Mouse (Mus musculus): ENCODE measurements around the gene Sc5d.

Gene Sc5d

DNA sequence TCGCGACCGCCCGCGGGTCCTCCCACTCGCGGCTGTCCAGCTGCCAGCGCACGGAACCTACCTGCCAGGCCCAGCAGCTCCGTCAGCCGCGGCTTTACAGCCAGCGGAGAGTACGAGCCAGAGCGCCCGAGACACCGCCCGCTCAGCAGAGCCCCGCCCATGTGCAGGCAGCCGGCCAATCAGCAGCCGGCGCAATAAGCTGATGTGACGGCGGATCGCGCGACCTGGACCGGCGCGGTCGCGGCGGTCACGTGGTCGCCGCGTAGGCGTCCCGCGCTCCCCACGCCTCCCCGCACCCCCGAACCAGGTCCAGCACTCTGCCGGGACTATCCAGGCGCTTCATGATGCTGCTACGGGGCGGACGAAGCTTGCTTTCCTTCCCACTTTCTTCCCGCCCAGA lies at the start of gene Sc5d:
Sc5d (minus strand) TSS at position 112 of the 400 bp plus-strand sequence.
- DNase-seq: peak; percentile 96

DNA sequence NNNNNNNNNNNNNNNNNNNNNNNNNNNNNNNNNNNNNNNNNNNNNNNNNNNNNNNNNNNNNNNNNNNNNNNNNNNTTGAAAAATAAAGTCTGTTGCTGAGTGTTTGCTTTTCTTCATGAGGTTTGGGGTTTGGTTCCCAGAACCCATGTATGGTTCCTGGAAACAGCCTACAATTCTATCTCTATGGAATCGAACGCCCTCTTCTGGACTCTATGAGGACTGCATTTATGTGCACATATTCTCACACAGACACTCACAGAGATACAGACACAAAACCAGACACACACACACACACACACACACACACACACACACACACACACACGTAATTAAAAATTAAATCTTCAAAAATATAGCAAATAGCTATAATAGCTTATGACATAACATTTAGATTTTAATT lies 47.3 kb upstream of the Sc5d start:
- DNase-seq: no peak

DNA sequence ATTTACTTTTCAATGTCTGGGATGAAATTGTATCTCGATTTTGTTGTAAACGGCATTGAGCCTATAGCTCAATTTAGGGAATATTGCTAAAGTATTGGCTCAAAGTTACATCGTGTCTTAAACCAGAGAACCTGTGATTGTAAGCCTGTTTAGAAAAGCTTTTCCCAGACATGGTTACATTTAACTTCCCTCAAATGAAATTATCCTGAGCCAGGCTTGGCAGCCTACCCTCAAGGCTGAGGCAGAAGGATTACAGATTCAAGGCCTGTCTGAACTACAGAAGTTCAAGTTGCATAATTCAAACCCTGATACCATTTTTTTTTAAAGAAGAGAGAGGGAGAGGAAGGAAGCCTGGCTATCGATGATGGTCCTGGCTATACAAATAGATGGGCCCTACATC lies 39.8 kb upstream of the Sc5d start:
- no peak for DNase-seq

DNA sequence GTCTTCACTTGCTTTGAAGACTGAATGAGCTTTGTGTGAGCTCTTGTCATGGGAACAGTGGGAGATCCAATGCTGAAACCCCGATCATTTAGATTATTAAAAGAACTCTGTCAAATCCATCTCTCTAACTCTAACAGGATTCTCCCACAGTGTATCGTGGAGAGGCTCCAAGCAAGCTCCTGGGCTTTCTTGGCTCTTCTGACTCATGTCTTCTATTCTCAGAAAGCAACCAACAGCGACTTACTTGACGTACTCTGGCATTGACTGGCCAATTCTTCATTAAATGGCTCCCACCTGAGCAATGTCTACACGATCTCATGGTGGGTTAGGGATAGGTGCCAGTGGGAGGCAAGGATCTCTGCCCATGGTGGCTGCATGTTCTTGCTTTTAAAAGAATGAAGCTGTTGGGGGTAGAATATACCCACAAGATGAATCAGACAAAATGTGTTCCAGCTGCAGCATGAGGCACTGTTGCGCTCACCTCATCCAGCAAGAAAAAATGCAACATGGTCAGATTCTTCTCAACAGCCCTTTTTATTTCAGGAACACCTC lies 37.1 kb upstream of the Sc5d start:
- DNase-seq: no peak

DNA sequence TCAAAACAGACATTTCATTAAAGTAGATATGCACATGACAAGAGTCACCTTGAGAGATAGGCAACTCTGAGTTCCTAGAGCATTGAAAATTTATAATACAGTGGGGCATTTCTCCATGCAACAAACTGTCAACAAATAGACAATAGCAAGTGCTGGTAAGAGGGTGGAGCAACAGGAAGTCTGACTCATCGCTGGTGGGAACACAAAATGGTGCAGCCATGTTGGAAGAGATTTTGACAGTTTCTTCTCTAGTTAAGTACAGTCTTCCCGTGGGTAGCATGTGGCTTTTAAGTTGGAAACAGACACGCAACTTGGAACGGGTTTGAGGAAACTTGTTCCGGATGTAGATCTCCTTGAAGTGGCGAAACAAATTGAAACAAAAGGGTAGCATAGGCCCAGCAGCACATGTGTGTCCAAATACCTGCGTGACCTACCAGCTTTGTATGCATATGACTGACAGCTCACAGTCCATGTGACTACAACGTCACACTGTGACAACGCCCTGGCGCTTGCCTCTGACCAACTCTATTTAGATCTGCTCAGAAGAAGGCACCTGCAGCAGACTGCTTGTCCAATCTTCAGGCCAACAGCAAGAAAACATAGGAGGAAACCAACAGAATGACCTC lies 32.4 kb upstream of the Sc5d start:
- DNase-seq: no peak

DNA sequence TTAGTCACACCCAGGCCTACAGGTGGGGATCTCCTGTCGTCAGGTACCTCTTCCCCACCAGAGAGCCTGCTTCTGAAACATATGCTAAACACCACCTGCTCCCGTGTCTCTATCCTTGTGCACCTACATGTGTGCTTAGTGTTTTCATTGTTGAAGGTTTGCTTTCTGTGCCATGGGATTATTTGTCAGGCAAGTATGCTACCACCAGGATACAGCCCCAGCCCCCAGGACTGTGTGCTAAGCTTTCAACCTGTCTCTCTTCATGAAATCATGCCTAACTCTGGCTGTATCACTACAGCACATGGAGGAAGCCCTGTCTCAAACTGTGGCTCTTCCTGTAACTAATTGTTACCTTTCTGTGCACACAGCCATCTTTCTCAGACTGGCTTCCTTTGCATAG lies 30.1 kb upstream of the Sc5d start:
- no peak for DNase-seq

DNA sequence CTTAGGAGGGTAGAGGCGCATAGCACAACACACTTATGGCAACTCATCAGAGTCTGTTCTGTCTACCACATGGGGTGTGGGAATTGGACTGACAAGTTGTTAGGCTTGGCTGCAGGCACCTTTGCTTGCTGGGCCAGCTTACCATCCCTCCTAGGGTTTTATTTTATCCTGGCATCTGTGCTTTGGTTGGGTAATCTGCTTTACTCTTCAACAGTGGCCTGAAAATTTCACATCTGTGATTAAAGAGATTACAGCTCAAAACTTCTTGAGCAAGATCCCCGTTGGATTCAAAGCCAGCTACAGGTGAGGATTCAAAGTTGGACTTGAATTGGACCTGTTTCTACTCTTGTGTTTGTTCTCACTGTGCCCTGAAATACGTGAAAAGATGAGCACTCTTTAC lies 29.5 kb upstream of the Sc5d start:
- DNase-seq: no peak

DNA sequence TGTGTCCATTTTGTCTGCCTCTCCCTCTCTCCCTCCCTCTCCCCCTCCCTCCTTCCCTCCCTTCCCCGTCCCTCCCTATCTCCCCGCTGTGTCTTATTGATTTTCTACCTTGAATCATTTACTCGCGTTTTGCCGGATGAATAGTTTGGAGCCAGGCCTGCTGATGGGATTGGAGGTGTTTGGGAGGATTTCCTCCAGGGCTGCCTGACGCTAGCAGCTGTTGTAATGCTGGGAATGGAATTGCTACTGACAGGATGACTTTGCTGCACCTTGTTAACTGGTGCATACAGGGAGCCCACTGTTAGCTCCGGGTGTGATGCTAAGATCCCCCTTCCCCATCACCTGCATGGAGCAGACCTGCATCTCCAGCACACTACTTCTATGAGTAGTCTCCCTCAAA lies 29.0 kb upstream of the Sc5d start:
- DNase-seq: no peak

DNA sequence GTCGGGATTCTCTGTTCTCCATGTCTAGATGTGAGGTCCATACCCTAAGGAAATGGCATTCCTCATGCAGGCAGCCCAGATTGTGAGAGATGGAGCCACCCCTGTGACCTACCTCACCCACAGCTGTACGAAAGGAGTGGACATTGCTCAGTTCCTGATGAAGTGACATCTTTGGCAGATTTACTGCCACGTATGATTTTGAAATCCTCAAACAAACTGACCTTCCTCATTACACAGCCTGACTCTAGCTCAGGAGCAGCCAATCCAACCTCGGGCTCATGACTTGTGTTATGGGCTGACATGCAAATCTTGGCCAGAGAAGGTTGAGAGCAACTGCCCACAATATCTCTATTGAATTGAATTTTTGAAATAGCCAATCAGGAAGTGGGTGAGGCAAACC lies 15.6 kb upstream of the Sc5d start:
- no peak for DNase-seq

DNA sequence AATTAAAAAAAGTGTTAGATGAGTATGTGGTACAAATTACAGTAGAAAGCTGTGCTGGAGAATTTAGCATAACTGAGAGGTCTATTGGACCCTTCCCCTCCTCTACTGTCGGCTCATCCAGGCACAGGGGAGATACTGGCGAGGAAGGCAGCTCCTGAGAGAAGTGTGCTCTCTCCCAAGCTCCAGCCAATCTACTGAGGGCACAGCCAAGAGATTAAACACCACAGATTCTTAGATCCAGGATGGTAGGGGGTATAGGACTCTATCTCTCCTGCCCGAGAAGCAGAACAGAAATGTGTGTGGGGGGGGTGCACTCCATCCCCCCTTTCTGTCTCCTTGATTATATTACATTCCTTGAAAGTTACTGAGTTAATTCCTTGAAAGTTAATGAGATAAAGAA lies 14.0 kb upstream of the Sc5d start:
- no peak for DNase-seq

DNA sequence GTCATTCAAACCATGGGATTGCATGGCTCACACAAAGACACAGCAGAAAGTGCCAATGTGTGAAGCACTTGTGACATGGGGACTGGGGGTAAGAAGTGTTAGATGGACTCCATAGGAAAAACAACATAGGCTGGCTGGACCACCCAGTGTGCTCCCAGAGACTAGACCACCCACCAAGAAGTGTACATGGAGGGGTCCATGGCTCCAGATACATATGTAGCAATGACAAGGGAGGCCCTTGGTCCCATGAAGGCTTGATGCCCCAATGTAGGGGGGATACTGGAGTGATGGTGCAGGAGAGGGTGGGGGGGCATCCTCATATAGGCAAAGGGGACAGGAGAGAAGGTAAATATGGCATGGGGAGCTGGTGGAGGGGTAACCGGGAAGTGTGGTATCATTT lies 13.6 kb upstream of the Sc5d start:
- no peak for DNase-seq

DNA sequence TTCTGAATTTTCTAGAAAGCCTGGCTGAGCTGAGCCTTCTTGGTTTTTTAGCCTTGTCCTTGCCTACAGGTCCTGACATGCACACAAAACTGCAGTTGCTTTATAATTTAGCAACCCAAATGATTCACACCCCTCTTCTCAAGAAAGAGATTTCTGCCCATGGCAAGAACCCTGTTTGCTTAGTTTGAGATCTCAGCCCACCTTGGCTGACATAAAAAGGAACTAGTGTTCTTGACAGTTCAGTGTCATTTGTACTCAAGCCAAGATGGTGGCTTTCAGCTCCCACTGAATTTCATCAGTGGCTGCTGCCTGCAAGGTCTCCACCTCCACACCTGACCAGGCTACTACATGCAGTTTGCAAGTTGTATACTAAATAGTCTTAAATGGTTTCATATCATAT lies 13.1 kb upstream of the Sc5d start:
- DNase-seq: no peak

DNA sequence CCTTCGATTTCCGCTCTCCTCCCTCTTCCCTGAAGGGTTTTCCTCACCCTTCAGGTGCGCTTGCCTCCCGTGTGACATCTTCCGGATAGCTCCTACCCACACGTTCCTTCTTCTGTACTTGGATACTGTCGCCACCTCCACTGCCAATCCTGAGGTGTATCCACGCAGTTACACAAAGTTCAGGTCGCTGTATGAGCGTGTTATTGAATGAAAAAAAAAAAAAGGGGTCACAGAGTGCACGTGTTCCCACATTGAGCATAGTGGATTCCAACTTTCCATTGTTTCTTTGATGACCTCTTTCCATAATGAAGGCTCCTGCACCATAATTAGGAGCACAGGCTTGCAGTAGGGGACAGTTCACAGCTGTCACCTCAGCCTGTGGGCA lies 11.7 kb upstream of the Sc5d start:
- DNase-seq: no peak

DNA sequence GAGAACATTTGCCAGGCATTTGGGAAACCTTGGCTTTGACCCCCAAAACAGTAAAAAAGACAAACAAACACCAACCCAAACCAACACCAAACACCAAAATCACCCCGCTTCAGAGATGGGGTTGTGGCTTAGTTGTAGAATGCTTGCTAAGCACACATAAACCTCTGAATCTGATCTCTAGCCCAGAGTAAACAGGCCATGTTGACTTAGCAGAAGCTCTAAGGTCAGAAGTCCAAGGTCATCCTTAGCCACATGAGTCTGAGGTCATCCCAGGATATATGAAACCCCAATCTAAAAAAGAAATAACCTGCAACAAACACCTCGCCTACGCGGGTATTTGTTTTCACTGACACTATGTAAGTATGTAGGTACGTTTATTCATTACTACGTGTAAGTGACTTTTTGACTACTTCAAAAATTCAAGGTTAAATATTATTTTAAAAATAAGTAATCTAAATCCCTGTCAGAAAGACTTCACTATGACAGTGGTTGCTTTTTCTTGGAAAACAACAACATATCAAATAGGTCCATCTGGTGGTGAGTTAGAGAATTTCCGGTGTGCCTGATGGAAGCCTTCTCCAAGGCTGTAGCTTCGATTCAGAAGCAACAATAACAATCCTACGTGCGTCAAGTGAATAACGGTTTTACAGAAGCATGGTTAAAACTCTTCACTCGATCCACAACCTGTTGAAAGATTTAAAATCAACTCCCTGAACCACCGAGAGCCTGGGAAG lies 11.1 kb upstream of the Sc5d start:
- DNase-seq: no peak

DNA sequence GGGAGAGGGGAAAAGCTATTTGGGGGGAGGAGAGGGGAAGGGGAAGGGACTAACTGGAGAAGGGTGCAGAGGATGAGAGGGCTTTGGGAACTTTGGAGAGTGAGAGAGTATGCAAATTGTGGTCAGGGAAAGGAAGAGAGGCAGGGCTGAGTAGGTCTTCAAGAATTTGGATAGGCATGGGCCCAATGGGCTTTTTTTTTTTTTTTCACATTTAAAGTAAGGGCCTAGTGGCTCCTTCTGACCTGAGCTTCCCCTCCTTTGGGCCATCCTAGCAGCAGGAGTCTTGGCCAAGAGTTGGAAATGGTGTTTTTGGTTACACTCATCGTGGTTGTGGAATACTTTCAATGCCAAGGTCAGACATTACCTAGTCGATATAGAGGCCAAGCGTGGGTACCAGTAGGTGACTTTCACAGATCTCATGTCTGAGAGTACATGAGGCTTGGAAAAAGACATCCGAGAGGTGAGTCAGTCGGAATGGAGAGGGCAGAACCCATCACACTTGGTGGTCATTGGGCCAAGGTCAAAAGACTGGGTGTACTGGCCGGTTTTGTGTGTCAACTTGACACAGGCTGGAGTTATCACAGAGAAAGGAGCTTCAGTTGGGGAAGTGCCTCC lies 9.7 kb upstream of the Sc5d start:
- no peak for DNase-seq

DNA sequence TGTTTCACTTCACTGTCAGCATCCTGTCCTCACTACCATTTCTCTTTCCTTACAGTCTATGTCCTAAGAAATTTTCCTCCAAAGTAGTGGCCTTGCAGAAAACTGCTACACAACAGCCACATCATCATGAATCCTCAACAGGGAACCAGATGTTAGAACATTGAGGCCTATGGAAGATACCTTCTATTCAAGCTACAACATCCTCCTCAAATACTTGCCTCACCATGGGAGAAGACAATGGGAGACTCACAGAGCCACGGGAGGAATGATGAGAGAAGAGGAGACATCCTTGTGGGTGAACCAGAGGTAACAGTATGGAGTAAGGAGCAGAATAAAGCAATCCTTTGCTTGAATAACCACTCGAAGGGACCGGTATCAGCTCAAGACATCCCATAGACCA lies 9.1 kb upstream of the Sc5d start:
- no peak for DNase-seq

DNA sequence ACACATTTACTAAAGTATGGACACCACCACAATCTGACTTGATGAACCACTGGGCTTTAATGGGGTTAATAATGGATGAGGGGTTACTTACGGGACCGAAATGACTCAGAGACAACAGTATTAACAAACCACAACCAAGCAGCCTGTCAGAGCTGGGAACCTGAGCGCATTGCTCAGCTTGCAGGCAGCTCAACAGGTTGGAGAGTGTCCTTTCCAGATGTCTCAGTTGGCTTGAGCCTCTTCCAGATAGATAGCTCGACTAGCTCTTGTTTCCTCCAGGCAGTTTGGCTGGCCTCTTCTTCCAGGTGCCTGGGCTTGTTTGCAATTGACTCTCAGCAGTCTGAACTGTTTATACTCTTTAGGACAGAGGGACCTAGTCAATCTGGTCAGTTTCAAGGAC lies 8.6 kb upstream of the Sc5d start:
- no peak for DNase-seq

DNA sequence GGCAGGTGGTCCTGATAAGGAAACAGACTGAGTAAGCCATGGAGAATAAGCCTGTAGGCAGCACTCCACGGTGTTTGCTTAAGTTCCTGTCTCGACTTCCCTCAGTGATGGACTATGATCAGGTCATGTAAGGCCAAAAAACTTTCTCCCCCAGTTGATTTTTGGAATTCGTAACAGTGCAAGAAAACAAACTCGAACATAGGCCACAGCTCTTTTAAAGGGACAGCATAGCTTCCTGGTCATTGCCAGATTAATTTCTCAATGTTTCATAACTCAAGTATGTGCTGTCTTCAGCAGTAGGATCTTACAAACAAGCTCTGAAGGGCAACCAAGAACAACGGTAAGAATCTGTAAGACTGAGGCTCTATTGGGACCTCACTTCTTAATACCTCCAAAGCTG lies 7.4 kb upstream of the Sc5d start:
- no peak for DNase-seq

DNA sequence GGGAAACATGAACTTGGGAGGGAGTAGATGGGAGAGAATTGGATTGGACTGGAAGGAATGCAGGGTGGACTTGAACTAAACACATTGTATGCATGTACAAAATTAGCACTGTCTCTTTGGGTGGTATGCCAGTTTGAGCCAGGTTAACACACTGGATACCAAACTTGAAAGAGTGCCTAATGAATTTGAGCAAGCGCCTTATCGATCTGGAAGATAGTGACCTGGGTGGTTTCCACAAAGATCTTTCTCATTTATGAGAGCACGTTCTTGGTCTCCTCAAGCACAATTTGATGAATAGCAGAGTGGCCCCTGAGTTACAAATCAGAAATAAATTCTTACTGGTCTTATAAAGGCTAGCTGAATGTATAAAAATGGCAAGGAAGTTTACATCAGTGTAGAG lies 6.6 kb upstream of the Sc5d start:
- no peak for DNase-seq

DNA sequence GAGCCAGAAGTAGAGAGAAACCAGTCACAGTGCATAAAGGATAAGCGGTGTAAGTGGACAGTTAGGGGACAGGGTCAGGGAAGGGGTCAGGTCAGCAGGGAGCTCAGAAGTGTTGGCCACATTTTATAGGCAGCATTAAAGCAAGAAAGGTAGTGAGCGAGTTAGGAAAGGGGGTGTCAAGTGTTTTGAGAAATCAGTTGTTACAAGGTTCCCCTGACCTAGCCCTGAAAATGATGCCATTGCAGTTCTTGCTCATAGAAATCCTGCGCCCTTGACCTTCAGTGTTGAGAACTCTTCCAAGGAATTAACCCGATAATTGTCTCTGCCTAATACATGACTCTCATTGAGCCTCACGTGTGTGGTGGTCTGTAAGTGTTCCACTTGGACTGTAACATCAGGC lies 6.0 kb upstream of the Sc5d start:
- DNase-seq: no peak

DNA sequence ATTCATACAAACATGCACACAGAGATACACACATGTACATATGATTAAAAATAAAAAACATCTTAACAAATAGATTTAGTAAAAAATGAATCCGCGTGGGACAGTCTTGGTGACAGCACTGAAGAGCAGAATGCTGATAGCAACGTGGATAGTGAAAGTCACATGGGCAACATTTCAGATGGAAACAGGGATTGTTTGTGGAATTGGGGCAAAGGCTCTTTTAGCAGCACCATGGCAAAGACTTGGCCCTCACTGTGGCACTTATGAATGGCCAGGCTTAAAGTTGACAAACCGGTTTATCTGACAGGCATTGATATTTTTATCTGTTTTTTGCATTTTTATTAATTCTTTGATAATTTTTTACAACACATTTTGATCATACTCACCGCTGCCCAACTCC lies 4.3 kb upstream of the Sc5d start:
- DNase-seq: no peak

DNA sequence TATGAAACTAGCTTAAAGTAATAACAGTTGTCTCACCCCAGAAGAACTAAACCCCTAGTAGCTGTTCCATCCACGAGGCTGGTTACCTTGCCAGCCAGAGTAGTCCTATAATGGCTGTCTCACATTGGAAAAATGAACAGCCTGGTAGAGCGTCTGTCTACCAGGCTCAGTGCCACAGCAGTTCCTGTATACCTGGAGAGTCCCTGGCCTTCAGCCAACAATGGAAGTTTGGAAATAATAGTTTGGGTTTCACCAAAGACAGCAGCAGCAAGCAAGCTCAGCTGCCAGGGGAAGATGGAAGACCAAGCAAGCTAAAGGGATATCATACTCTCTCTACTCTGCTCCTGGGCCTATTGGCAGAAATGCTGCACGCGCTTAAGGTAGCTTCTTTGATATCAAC lies 1.3 kb upstream of the Sc5d start:
- DNase-seq: peak; percentile 63

DNA sequence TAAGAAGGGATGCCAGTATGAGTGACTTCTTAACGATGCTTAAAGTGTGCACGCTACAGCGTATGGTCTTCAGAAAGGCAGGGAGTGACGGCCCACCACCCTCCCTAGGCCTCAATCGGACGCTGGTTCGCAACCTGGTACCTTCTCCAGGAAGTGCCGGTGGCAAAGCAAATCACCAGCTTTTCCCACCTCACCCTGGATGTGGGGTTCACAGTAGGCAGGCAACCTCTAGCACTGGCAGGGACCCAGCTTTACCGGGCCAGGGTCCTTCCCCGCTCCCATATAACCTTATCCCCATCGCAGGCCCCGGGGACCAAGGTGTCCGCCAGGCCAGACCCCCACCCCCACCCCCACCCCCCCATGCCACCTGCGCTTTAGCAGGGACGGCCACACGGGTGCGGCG lies 346 bp downstream of the Sc5d start:
- no peak for DNase-seq

DNA sequence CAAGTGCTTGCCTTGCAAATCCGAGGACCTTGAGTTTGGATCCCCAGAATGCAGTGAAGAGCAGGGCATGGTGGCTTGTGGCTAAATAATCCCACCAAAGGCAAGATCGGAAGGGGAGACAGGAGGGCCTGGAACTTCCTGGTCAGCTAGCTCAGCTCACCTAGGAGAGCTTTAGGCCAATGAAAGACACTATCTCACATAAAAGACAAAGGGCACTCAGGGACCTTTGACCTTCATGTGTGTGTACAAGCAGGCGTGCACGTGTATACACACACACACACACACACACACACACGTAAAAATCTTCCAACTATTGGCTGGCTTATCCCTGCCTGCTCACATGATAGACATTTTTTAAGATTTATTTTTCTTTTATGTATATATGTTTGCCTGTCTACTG lies 3.6 kb downstream of the Sc5d start:
- no peak for DNase-seq

DNA sequence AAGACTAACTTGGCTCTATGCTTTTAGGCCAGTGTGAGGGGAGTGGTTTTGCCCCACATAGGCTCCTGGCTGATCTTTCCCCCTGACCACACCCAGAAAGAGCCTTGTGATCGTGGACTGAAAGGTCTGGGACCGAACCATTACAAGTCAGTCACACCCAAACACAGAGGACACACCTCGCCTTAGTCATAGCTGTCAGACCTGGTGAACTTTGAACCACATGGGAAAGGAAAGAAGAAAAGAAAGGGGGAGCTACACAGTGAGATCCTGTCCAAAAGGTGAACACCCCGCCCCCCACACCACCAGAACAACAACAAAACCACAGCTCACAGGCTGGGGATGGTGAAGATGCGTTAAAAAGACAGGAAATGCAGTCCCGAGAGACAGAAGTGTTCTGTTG lies 14.9 kb downstream of the Sc5d start:
- DNase-seq: no peak
